Comparison of ENCODE assay signal across 10 mouse cellular contexts in the genomic region with DNA sequence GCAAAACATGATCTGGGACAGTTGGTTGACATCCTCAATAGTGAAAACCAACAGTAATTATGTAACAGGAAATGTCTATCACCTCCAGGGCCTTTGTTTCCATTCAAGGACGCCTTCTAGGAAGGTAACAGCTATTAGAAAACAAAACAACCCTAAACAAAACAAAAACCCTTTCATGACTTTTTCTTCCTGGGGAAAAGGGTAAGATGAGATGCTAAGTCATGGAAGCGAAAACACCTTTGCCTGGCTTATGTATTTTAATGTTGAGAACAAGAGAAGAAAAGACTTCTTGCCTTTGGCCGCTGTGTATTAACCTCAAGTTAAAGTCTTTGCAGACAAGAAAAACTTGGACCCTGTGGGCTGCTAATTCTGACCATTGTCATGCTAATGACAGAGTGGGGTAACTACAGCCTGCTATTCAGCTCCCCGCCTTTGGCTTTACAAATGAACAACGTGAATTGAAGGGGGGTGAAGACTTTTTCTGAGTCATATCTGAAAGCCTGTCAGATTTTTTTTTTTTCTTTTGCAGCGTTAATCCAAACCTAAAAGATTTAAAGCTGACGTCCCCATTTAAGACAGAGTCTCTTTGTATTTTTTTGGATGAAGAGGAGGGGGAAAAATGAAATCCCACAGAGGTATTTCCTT. TPM values are rescaled to one million over a fixed set of nuclear protein-coding genes. Genes with fewer than 3 reads are reported as not detected.
DNase-seq lines count a peak whose midpoint lies in the region; ATAC-seq and TF ChIP-seq lines count a peak whose summit lies in the region.
"Had no signal": no experiment of that assay in that cellular context is flagged by ENCODE, and none has a peak within 500 bp of the region (broad histone marks: within the 10 kb centered on the region; RNA-seq: fewer than 3 reads in every experiment).

No protein-coding gene starts in this region.

- H3K4me1 ChIP-seq in E14TG2a.4 (replicated peaks; ENCODE audit: low read depth, low read length): peaks cover 47% of the 10 kb centered on the region
- H3K4me1 ChIP-seq in forebrain, embryonic 12.5 days: peaks cover 25% of the 10 kb centered on the region
- H3K4me1 ChIP-seq in midbrain, embryonic 10.5 days: peaks cover 43% of the 10 kb centered on the region
- no peaks in the 10 kb centered on the region for H3K4me1 ChIP-seq in liver, postnatal 0 days (ENCODE audit: insufficient read depth)
- H3K4me1 ChIP-seq: limb, embryonic 15.5 days had no signal

- H3K27me3 ChIP-seq in E14TG2a.4 (ENCODE audit: insufficient read depth, low read length): no peaks in the 10 kb centered on the region
- H3K27me3 ChIP-seq in forebrain, embryonic 12.5 days: peaks cover 11% of the 10 kb centered on the region
- peaks cover 76% of the 10 kb centered on the region for H3K27me3 ChIP-seq in midbrain, embryonic 10.5 days (ENCODE audit: low read depth, poor library complexity, severe bottlenecking)
- H3K27me3 ChIP-seq in liver, postnatal 0 days (ENCODE audit: insufficient read depth, low read length): no peaks in the 10 kb centered on the region

- WGBS in forebrain, embryonic 12.5 days: 4% methylated on average over 7 of the region's 7 CpGs
- WGBS in midbrain, embryonic 10.5 days: 6% methylated on average over 7 of the region's 7 CpGs
- WGBS in liver, postnatal 0 days (ENCODE audit: insufficient replicate concordance): 59% methylated on average over 7 of the region's 7 CpGs

- TF ChIP-seq CTCF in E14TG2a.4 (conservative IDR thresholded peaks at IDR 0.05; ENCODE audit: low read length): no peak
- TF ChIP-seq CTCF in liver, postnatal 0 days (IDR thresholded peaks at IDR 0.05; ENCODE audit: low read depth): no peak

- intact Hi-C loops in left cerebral cortex, postnatal 4 days (cut with DNase I): no loop called here

- H3K27ac ChIP-seq in forebrain, embryonic 12.5 days: 0 out of 2 replicates have a peak overlapping the region, but pooled peaks have one; percentile 51
- H3K27ac ChIP-seq in midbrain, embryonic 10.5 days (replicated peaks): peak overlapping the region; percentile 85
- no peak overlapping the region for H3K27ac ChIP-seq in liver, postnatal 0 days (ENCODE audit: low read depth)
- H3K27ac ChIP-seq: limb, embryonic 15.5 days had no signal

- peak overlapping the region; percentile 67 for H3K4me3 ChIP-seq in E14TG2a.4 (replicated peaks; ENCODE audit: low read length)
- H3K4me3 ChIP-seq in forebrain, embryonic 12.5 days (replicated peaks): no peak overlapping the region
- H3K4me3 ChIP-seq in midbrain, embryonic 10.5 days: peak overlapping the region; percentile 37
- no peak overlapping the region for H3K4me3 ChIP-seq in liver, postnatal 0 days (ENCODE audit: low read depth, low read length)
- H3K4me3 ChIP-seq: limb, embryonic 15.5 days had no signal

- peak overlapping the region; percentile 46 for H3K4me2 ChIP-seq in forebrain, embryonic 12.5 days
- H3K4me2 ChIP-seq in liver, postnatal 0 days (ENCODE audit: low read depth, low read length): no peak overlapping the region
- H3K4me2 ChIP-seq: limb, embryonic 15.5 days had no signal

- H3K9me3 ChIP-seq in E14TG2a.4 (ENCODE audit: low read length): no peaks in the 10 kb centered on the region
- no peaks in the 10 kb centered on the region for H3K9me3 ChIP-seq in forebrain, embryonic 12.5 days
- H3K9me3 ChIP-seq in midbrain, embryonic 10.5 days (replicated peaks): no peaks in the 10 kb centered on the region
- no peaks in the 10 kb centered on the region for H3K9me3 ChIP-seq in liver, postnatal 0 days (ENCODE audit: low read length)
- H3K9me3 ChIP-seq: limb, embryonic 15.5 days had no signal

- H3K36me3 ChIP-seq in E14TG2a.4 (ENCODE audit: insufficient read depth, low read length): no peaks in the 10 kb centered on the region; the same call in 1 of the 2 replicates
- H3K36me3 ChIP-seq in forebrain, embryonic 12.5 days (replicated peaks): no peaks in the 10 kb centered on the region
- H3K36me3 ChIP-seq in midbrain, embryonic 10.5 days: peaks cover 10% of the 10 kb centered on the region
- H3K36me3 ChIP-seq in liver, postnatal 0 days (replicated peaks; ENCODE audit: insufficient read depth, low read length): peaks cover 8% of the 10 kb centered on the region
- H3K36me3 ChIP-seq: limb, embryonic 15.5 days had no signal

- ATAC-seq in forebrain, embryonic 12.5 days (ENCODE audit: low FRiP score): peak; percentile 63; the same call in 1 of the 2 replicates
- no peak for ATAC-seq in liver, postnatal 0 days

- no peak overlapping the region for H3K9ac ChIP-seq in forebrain, embryonic 12.5 days
- H3K9ac ChIP-seq in liver, postnatal 0 days (replicated peaks): no peak overlapping the region
- H3K9ac ChIP-seq: limb, embryonic 15.5 days had no signal

- DNase-seq in ES-CJ7 (ENCODE audit: low read depth, low spot score): peak; percentile 92
- DNase-seq in midbrain, embryonic 10.5 days (ENCODE audit: low spot score): peak; percentile 28
- DNase-seq in left cerebral cortex, postnatal 4 days: no peak
- no peak for DNase-seq in urinary bladder, adult 2 months (ENCODE audit: low spot score)
- DNase-seq in liver, postnatal 0 days: no peak
- DNase-seq: gastrocnemius, postnatal 10 days had no signal

- TF ChIP-seq EP300 in liver, postnatal 0 days (IDR thresholded peaks at IDR 0.05; ENCODE audit: low read depth): no peak

RNA-seq across cellular contexts. Expression of a gene that starts 25.6 kb away (rescaled TPM):
- polyA plus RNA-seq in forebrain, embryonic 12.5 days (2016; fragmentation: Nextera tagmentation; extraction: Ambion mirVana): 0.95 and 1.6 TPM in 2 replicates
- polyA plus RNA-seq in midbrain, embryonic 10.5 days (2016; fragmentation: Nextera tagmentation; extraction: Ambion mirVana): 16.2 and 30.1 TPM in 2 replicates
- total RNA-seq in left cerebral cortex, postnatal 4 days (2021): 1 to 10 TPM; 1.1 to 1.3 TPM
- 0.37 and 0.78 TPM in 2 replicates for polyA plus RNA-seq in urinary bladder, adult 2 months (2012; rRNA removed)
- polyA plus RNA-seq in liver, postnatal 0 days (2015; fragmentation: Nextera tagmentation; extraction: Ambion mirVana): 0.31 and 0.32 TPM in 2 replicates
- total RNA-seq: monocyte, adult 5-6 weeks had no signal

Comparison
In these comparisons a context has a peak if more than half of its experiments do, and no peak if none do; other contexts are left out.
1. H3K4me3 ChIP-seq: peak in E14TG2a.4 (single experiment) and midbrain, embryonic 10.5 days (single experiment); none in forebrain, embryonic 12.5 days (single experiment) and liver, postnatal 0 days (single experiment).
2. DNase-seq: peak in ES-CJ7 (single experiment) and midbrain, embryonic 10.5 days (single experiment); none in left cerebral cortex, postnatal 4 days (single experiment), urinary bladder, adult 2 months (single experiment) and liver, postnatal 0 days (single experiment).